Mouse (Mus musculus) kidney, adult 2 months (tissue): ENCODE measurements around the gene Nfyc. TPM values are rescaled to one million over a fixed set of nuclear protein-coding genes. Genes with fewer than 3 reads are reported as not detected.

Experiments
- DNase-seq: peaks from one replicate; pipeline ENCODE4 v3.0.0; 2021
- H3K27ac ChIP-seq: fragments of 200-500 bp; 2 replicates; pipeline ENCODE4 v1.5.1; 2012; ENCODE audit warnings: low read depth, low read length, control low read depth, inconsistent platforms; ENCODE audit not compliant: insufficient read depth
- H3K27me3 ChIP-seq: fragments of 200-500 bp; replicated peaks from 2 replicates; pipeline ENCODE4 v1.6.1; 2012; ENCODE audit warnings: mild to moderate bottlenecking, moderate library complexity, low read length, inconsistent platforms; ENCODE audit not compliant: control insufficient read depth, insufficient read depth
- H3K36me3 ChIP-seq: fragments of 200-500 bp; 2 replicates; pipeline ENCODE4 v1.6.1; 2012; ENCODE audit warnings: mild to moderate bottlenecking, moderate library complexity, low read length, inconsistent platforms; ENCODE audit not compliant: control insufficient read depth, insufficient read depth
- H3K4me1 ChIP-seq: fragments of 200-500 bp; 2 replicates; pipeline ENCODE4 v1.6.1; 2011; ENCODE audit warnings: low read length; ENCODE audit not compliant: control insufficient read depth, insufficient read depth
- H3K4me3 ChIP-seq: fragments of 200-500 bp; 2 replicates; pipeline ENCODE4 v1.5.1; 2011; ENCODE audit warnings: mild to moderate bottlenecking, low read depth, low read length, control low read depth; ENCODE audit not compliant: insufficient read depth
- CTCF ChIP-seq: fragments of 200-500 bp; conservative IDR thresholded peaks from 2 replicates; pipeline ENCODE4 v1.5.1; 2011; ENCODE audit warnings: low read depth, mild to moderate bottlenecking, control low read depth, low read length, moderate library complexity, mixed read lengths; ENCODE audit not compliant: insufficient read depth, insufficient read length
- POLR2A ChIP-seq: fragments of 200-500 bp; IDR thresholded peaks from one replicate; pipeline ENCODE4 v1.6.1; 2011; ENCODE audit warnings: low read depth, low read length, control low read depth
- WGBS: fragments of 180-500 bp; shearing (Covaris S2); methylation state at CpG from one replicate; pipeline ENCODE4 v1.1.7; 2018; 5-methylcytosine and 5-hydroxymethylcytosine counted together
- polyA plus RNA-seq: library from polyadenylated mRNA; depleted of rRNA; stranded (reverse); fragments of >200 nt; gene quantifications from 2 replicates; pipeline ENCODE4 v1.2.3, GENCODE M21; 2012; rRNA removed

Gene Nfyc
- polyA plus RNA-seq, 1 experiment, result 218 TPM

DNA sequence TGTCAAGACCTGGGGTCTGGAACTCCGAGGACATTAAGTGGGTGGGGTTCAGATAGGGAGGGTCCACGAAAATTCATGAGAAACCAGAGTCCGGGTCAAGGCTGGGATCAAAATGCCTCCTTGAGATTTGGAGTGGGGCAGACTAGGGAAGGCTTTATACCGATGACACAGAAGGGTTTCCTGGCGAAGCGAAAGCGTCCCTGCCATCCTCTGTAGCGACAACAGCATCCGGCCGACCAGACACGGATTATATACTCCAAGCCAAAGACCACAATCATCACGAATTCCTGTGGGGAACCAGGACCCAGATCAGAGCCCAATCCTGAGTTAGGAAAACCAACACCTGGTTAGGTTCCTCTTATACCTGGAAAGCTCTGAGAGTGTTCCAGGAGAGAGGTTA lies 114.6 kb downstream of the Nfyc start:
- no peaks in the 10 kb centered on the region for H3K4me1 ChIP-seq
- 29% methylated on average over 12 of the region's 12 CpGs for WGBS

DNA sequence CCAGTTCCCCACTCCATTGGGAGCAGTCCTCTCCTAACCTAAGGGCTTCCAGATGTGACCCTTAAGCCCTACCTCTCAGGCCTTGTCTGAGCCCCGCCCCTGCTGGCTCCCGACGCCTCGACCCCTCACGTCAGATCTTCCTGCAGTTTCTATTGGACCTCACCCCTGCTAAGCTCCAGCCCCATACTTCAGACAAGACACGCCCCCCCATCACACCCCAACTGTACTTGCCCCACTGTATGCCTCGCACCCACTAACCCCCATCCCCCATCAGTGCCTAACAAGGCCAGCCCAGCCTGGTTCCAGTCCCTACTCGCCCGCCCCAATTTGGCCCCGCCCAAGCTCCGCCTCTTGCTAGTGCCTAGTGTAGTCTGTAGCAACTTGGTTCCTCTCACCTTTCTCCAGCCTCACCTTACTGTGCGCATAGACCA lies 115.2 kb downstream of the Nfyc start:
- peak; percentile 64 for DNase-seq
- no peaks in the 10 kb centered on the region for H3K4me1 ChIP-seq
- no peaks in the 10 kb centered on the region for H3K27me3 ChIP-seq
- TF ChIP-seq CTCF, result no peak
- no peak for TF ChIP-seq POLR2A
- peak overlapping the region; percentile 44 for H3K4me3 ChIP-seq
- H3K27ac ChIP-seq, result no peak overlapping the region
- no peaks in the 10 kb centered on the region for H3K36me3 ChIP-seq
- WGBS, result 6% methylated on average over 12 of the region's 12 CpGs

More for the DNA sequence above, 114.6 kb downstream of the Nfyc start:
- H3K4me3 ChIP-seq, result peak overlapping the region; percentile 44; the same call in 1 of the 2 replicates
- no peaks in the 10 kb centered on the region for H3K27me3 ChIP-seq
- no peak overlapping the region for H3K27ac ChIP-seq
- no peak for TF ChIP-seq CTCF
- no peak for TF ChIP-seq POLR2A
- DNase-seq, result no peak
- H3K36me3 ChIP-seq, result no peaks in the 10 kb centered on the region

DNA sequence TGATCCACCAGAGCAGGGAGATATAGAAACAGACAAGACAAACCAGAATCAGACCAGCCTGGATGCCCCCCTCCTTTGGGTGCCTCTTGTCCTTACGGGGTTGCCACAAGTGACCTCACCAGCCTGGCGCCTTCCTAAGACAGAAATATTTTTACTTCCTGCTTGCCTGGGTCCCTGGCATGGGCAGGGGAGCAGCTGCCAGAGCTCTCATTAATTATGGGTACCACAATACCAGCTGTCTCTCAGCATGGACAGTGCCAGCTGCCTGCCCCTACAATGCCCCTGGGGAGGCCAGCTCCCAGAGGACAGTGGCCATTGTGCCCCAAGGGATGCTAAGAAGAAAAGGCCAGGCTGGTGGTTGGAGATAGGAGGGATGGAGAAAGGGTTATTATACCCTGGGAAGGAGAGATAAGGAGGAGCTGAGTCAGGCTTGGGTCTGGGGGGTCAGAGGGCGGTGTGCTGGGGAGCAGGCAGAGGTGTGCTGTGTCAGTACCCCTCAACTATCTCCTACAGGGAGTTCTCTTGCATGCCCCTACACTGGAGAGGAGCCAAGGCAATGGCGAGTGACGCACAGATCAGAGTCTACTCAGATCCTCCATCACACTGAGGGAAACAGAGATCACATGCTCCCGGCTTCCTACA lies 117.4 kb downstream of the Nfyc start:
- Histone ChIP-seq H3K4me3 (no peak overlapping the region), H3K4me1 (no peaks in the 10 kb centered on the region), H3K36me3 (no peaks in the 10 kb centered on the region), H3K27ac (no peak overlapping the region), H3K27me3 (no peaks in the 10 kb centered on the region)
- TF ChIP-seq POLR2A (no peak), CTCF (no peak)
- DNase-seq, result no peak
- WGBS, result 71% methylated on average over 6 of the region's 6 CpGs

- WGBS, result 95% methylated on average over 6 of the region's 6 CpGs
- Histone ChIP-seq H3K4me1 (no peaks in the 10 kb centered on the region), H3K4me3 (no peak overlapping the region), H3K36me3 (no peaks in the 10 kb centered on the region), H3K27ac (no peak overlapping the region), H3K27me3 (no peaks in the 10 kb centered on the region)
- TF ChIP-seq CTCF (no peak), POLR2A (no peak)
- no peak for DNase-seq
Measured at GRCm38 (mm10) chr4:120713021-120713420, 118.4 kb downstream of the Nfyc start.

GRCm38 (mm10) chr4:120712236-120712635 lies 119.1 kb downstream of the Nfyc start:
- WGBS, result 46% methylated on average over 12 of the region's 12 CpGs
- Histone ChIP-seq H3K4me3 (no peak overlapping the region), H3K4me1 (no peaks in the 10 kb centered on the region), H3K36me3 (no peaks in the 10 kb centered on the region), H3K27ac (no peak overlapping the region), H3K27me3 (no peaks in the 10 kb centered on the region)
- peak; percentile 9 for DNase-seq
- TF ChIP-seq POLR2A (no peak), CTCF (no peak)

Other genes with a start within 250 kb of the Nfyc start
- not detected in 2 replicates for gene Gm8439, start 242.8 kb downstream of the Nfyc start, polyA plus RNA-seq
- gene Cited4, start 165.0 kb downstream of the Nfyc start, polyA plus RNA-seq, result 4.2 and 5.9 TPM in 2 replicates
- 0.86 and 1.0 TPM in 2 replicates for gene Kcnq4, start 83.0 kb downstream of the Nfyc start, polyA plus RNA-seq
- gene Rims3, start 23.2 kb upstream of the Nfyc start, polyA plus RNA-seq, result 0.27 and 0.39 TPM in 2 replicates
- 3.4 and 4.1 TPM in 2 replicates for gene Exo5, start 93.4 kb upstream of the Nfyc start, polyA plus RNA-seq
- 1.3 and 1.4 TPM in 2 replicates for gene Zfp69, start 120.1 kb upstream of the Nfyc start, polyA plus RNA-seq
- gene Smap2, start 185.7 kb upstream of the Nfyc start, polyA plus RNA-seq, result 20.5 and 27.3 TPM in 2 replicates
- not detected in 2 replicates for gene Col9a2, start 207.8 kb upstream of the Nfyc start, polyA plus RNA-seq